In the genomic region with DNA sequence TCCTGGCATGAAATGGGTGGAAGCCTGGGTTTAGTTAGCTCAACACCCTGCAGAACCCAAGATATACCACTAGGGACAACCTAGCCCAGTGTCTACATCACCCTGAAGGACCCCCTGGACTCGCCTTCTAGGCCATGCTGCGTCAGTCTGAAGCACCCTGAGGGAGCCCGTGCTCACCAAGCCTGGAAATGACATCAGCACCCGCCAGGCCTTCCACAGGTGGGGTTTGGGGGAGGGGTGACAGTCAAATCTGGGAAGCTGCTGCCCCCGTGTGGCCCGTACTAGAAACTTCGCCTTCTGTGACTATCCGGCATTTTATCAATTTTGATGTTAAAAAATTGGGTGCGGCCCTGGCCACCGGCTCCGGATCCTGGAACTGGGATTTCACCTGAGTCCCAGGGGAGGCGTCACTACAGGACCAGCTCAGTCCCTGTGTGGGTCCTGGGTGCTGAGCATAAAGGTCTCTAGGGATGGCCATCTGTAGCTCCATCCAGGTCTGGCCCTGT, we compare ENCODE assay signal across 8 mouse cellular contexts. TPM values are rescaled to one million over a fixed set of nuclear protein-coding genes. Genes with fewer than 3 reads are reported as not detected.
A peak's percentile ranks its signal among the peaks of the same experiment; 100 is the strongest.
DNase-seq lines count a peak whose midpoint lies in the region; ATAC-seq lines count a peak whose summit lies in the region.

No protein-coding gene starts in this region.

- DNase-seq in CD8-positive naive resting alpha-beta T cell, adult 2 months (ENCODE audit: low read depth in 2 of 2, low spot score in 2 of 2): peak; percentile 86
- DNase-seq in brain, embryonic 18.5 days (ENCODE audit: low read depth, low spot score): peak; percentile 76
- DNase-seq in forebrain, embryonic 10.5 days (ENCODE audit: extremely low spot score, low spot score): peak; percentile 69
- DNase-seq in kidney, postnatal 10 days: peak; percentile 94
- peak; percentile 88 to 92 for DNase-seq in natural killer cell, adult 2 months (ENCODE audit: low spot score in 2 of 2)

- peak; percentile 88 for ATAC-seq in heart, embryonic 14.5 days (ENCODE audit: insufficient number of reproducible peaks, insufficient read depth, low FRiP score, low read depth)
- peak; percentile 72 for ATAC-seq in liver, embryonic 12.5 days
- ATAC-seq in stomach, embryonic 15.5 days (ENCODE audit: insufficient read depth, low FRiP score, low read depth): peak; percentile 90

- WGBS in forebrain, embryonic 10.5 days: 10% methylated on average over 12 of the region's 12 CpGs
- WGBS in heart, embryonic 14.5 days: 6% methylated on average over 12 of the region's 12 CpGs
- 5% methylated on average over 12 of the region's 12 CpGs for WGBS in liver, embryonic 12.5 days (ENCODE audit: insufficient replicate concordance)
- 4% methylated on average over 12 of the region's 12 CpGs for WGBS in stomach, embryonic 15.5 days

- H3K36me3 ChIP-seq in forebrain, embryonic 10.5 days (replicated peaks): no peaks in the 10 kb centered on the region
- H3K36me3 ChIP-seq in heart, embryonic 14.5 days (ENCODE audit: control insufficient read depth, insufficient read depth, low read length): no peaks in the 10 kb centered on the region
- no peaks in the 10 kb centered on the region for H3K36me3 ChIP-seq in liver, embryonic 12.5 days
- H3K36me3 ChIP-seq in stomach, embryonic 15.5 days: no peaks in the 10 kb centered on the region

- H3K4me3 ChIP-seq in forebrain, embryonic 10.5 days: peak overlapping the region; percentile 0; the same call in 1 of the 2 replicates
- H3K4me3 ChIP-seq in heart, embryonic 14.5 days (ENCODE audit: control insufficient read depth in 1 of 2, insufficient read depth in 1 of 2, low read depth in 1 of 2, low read length in 2 of 2): no peak overlapping the region
- H3K4me3 ChIP-seq in liver, embryonic 12.5 days: no peak overlapping the region
- H3K4me3 ChIP-seq in stomach, embryonic 15.5 days (replicated peaks): no peak overlapping the region

- H3K27ac ChIP-seq in forebrain, embryonic 10.5 days: no peak overlapping the region
- H3K27ac ChIP-seq in heart, embryonic 14.5 days (replicated peaks in 1 of 2; ENCODE audit: control insufficient read depth in 1 of 2, insufficient read depth in 1 of 2, low read depth in 2 of 2, low read length in 2 of 2): peak overlapping the region in 1 of 2 experiments; percentile 51; a peak in 1 of 4 replicates
- H3K27ac ChIP-seq in liver, embryonic 12.5 days: no peak overlapping the region
- peak overlapping the region; percentile 76; the same call in 1 of the 2 replicates for H3K27ac ChIP-seq in stomach, embryonic 15.5 days

- peaks cover 12% of the 10 kb centered on the region for H3K4me1 ChIP-seq in forebrain, embryonic 10.5 days
- H3K4me1 ChIP-seq in heart, embryonic 14.5 days (ENCODE audit: control insufficient read depth in 2 of 2, insufficient read depth in 2 of 2, low read length in 2 of 2): peaks cover 0 to 2% of the 10 kb centered on the region in 2 experiments; a peak in 1 of 4 replicates
- H3K4me1 ChIP-seq in liver, embryonic 12.5 days: peaks cover 20% of the 10 kb centered on the region
- H3K4me1 ChIP-seq in stomach, embryonic 15.5 days: peaks cover 8% of the 10 kb centered on the region; the same call in 1 of the 2 replicates

- peaks cover 4% of the 10 kb centered on the region; the same call in 1 of the 2 replicates for H3K9me3 ChIP-seq in forebrain, embryonic 10.5 days
- no peaks in the 10 kb centered on the region for H3K9me3 ChIP-seq in heart, embryonic 14.5 days (ENCODE audit: control insufficient read depth, low read length)
- H3K9me3 ChIP-seq in liver, embryonic 12.5 days (replicated peaks): peaks cover 6% of the 10 kb centered on the region
- no peaks in the 10 kb centered on the region for H3K9me3 ChIP-seq in stomach, embryonic 15.5 days

- 0 out of 2 replicates have a peak, but pooled peaks cover 6% of the 10 kb centered on the region for H3K27me3 ChIP-seq in forebrain, embryonic 10.5 days (ENCODE audit: poor library complexity, severe bottlenecking)
- no peaks in the 10 kb centered on the region for H3K27me3 ChIP-seq in heart, embryonic 14.5 days (ENCODE audit: control insufficient read depth, insufficient read depth, low read length)
- no peaks in the 10 kb centered on the region for H3K27me3 ChIP-seq in liver, embryonic 12.5 days (replicated peaks)
- no peaks in the 10 kb centered on the region for H3K27me3 ChIP-seq in stomach, embryonic 15.5 days (replicated peaks)

- H3K4me2 ChIP-seq in heart, embryonic 14.5 days (ENCODE audit: low read length): no peak overlapping the region
- 0 out of 2 replicates have a peak overlapping the region, but pooled peaks have one; percentile 1 for H3K4me2 ChIP-seq in liver, embryonic 12.5 days
- no peak overlapping the region; the same call in 1 of the 2 replicates for H3K4me2 ChIP-seq in stomach, embryonic 15.5 days

- H3K9ac ChIP-seq in heart, embryonic 14.5 days (ENCODE audit: low read length): peak overlapping the region; percentile 12; the same call in 1 of the 2 replicates
- H3K9ac ChIP-seq in liver, embryonic 12.5 days: no peak overlapping the region
- no peak overlapping the region for H3K9ac ChIP-seq in stomach, embryonic 15.5 days

RNA-seq across cellular contexts. Expression of gene Gna11, which starts 6.7 kb away (rescaled TPM):
- polyA plus RNA-seq in forebrain, embryonic 10.5 days (2016; fragmentation: Nextera tagmentation; extraction: Ambion mirVana): 73.4 and 77.2 TPM in 2 replicates
- 54.9 and 57.4 TPM in 2 replicates for polyA plus RNA-seq in heart, embryonic 14.5 days (2014; fragmentation: Nextera tagmentation; extraction: Ambion mirVana)
- 27.7 and 28.3 TPM in 2 replicates for polyA plus RNA-seq in liver, embryonic 12.5 days (2016; fragmentation: Nextera tagmentation; extraction: Ambion mirVana)
- 113 and 134 TPM in 2 replicates for polyA plus RNA-seq in stomach, embryonic 15.5 days (2015; fragmentation: Nextera tagmentation; extraction: Ambion mirVana)

RNA-seq across cellular contexts. Expression of gene Aes, which starts 7.6 kb away (rescaled TPM):
- polyA plus RNA-seq in forebrain, embryonic 10.5 days (2016; fragmentation: Nextera tagmentation; extraction: Ambion mirVana): 276 and 283 TPM in 2 replicates
- 367 and 598 TPM in 2 replicates for polyA plus RNA-seq in heart, embryonic 14.5 days (2014; fragmentation: Nextera tagmentation; extraction: Ambion mirVana)
- polyA plus RNA-seq in liver, embryonic 12.5 days (2016; fragmentation: Nextera tagmentation; extraction: Ambion mirVana): 263 and 270 TPM in 2 replicates
- polyA plus RNA-seq in stomach, embryonic 15.5 days (2015; fragmentation: Nextera tagmentation; extraction: Ambion mirVana): 692 and 697 TPM in 2 replicates

RNA-seq across cellular contexts. Expression of gene Tle2, which starts 22.7 kb away (rescaled TPM):
- polyA plus RNA-seq in forebrain, embryonic 10.5 days (2016; fragmentation: Nextera tagmentation; extraction: Ambion mirVana): 4.1 and 4.3 TPM in 2 replicates
- 21.6 and 21.8 TPM in 2 replicates for polyA plus RNA-seq in heart, embryonic 14.5 days (2014; fragmentation: Nextera tagmentation; extraction: Ambion mirVana)
- polyA plus RNA-seq in liver, embryonic 12.5 days (2016; fragmentation: Nextera tagmentation; extraction: Ambion mirVana): 4.8 and 5.1 TPM in 2 replicates
- 28.8 and 35.6 TPM in 2 replicates for polyA plus RNA-seq in stomach, embryonic 15.5 days (2015; fragmentation: Nextera tagmentation; extraction: Ambion mirVana)

RNA-seq across cellular contexts. Expression of gene Gna15, which starts 27.6 kb away (rescaled TPM):
- 0.84 and 1.1 TPM in 2 replicates for polyA plus RNA-seq in forebrain, embryonic 10.5 days (2016; fragmentation: Nextera tagmentation; extraction: Ambion mirVana)
- polyA plus RNA-seq in heart, embryonic 14.5 days (2014; fragmentation: Nextera tagmentation; extraction: Ambion mirVana): 0.74 and 0.89 TPM in 2 replicates
- polyA plus RNA-seq in liver, embryonic 12.5 days (2016; fragmentation: Nextera tagmentation; extraction: Ambion mirVana): 7.0 and 7.3 TPM in 2 replicates
- 4.4 and 5.8 TPM in 2 replicates for polyA plus RNA-seq in stomach, embryonic 15.5 days (2015; fragmentation: Nextera tagmentation; extraction: Ambion mirVana)

RNA-seq across cellular contexts. Expression of gene Tle6, which starts 49.2 kb away (rescaled TPM):
- polyA plus RNA-seq in forebrain, embryonic 10.5 days (2016; fragmentation: Nextera tagmentation; extraction: Ambion mirVana): 2.8 and 3.1 TPM in 2 replicates
- 30.7 and 35.3 TPM in 2 replicates for polyA plus RNA-seq in heart, embryonic 14.5 days (2014; fragmentation: Nextera tagmentation; extraction: Ambion mirVana)
- polyA plus RNA-seq in liver, embryonic 12.5 days (2016; fragmentation: Nextera tagmentation; extraction: Ambion mirVana): 8.1 and 12.1 TPM in 2 replicates
- polyA plus RNA-seq in stomach, embryonic 15.5 days (2015; fragmentation: Nextera tagmentation; extraction: Ambion mirVana): 31.2 and 42.1 TPM in 2 replicates
